Mouse (Mus musculus) left cerebral cortex, postnatal 25 days (tissue): ENCODE measurements around the gene E2f3. TPM values are rescaled to one million over a fixed set of nuclear protein-coding genes. Genes with fewer than 3 reads are reported as not detected.

Experiments used
- DNase-seq, 2 experiments: peaks; one replicate each; pipeline ENCODE4 v3.0.0; 2022; ENCODE audit warnings: low spot score in 2 of 2, mixed read lengths in 1 of 2
- intact Hi-C: fragments of 180-260 bp; cut with DNase I; formaldehyde crosslinking; loops from one replicate; pipeline ENCODE4 v1.15.1; 2025
- total RNA-seq, 2 experiments: library from RNA; stranded (reverse); gene quantifications; 2 replicates each; pipeline ENCODE4 v1.2.3; 2021

Gene E2f3
- 10 to 100 TPM; 17.8 to 18.9 TPM for total RNA-seq

- intact Hi-C loops, result loop anchor here (1.0 to 10.0 kb wide), 4 partner anchors 27 to 269 kb away; no protein-coding TSS in a partner anchor
- DNase-seq, result peak; percentile 98 to 100
Measured at GRCm38 (mm10) chr13:29985855-29986755, at the start of gene E2f3. Gene E2f3, minus strand, starts transcription at chr13:29986063.

- intact Hi-C loops, result no loop called here
- no peak for DNase-seq
Measured at GRCm38 (mm10) chr13:30034540-30034939, 48.7 kb upstream of the E2f3 start.

- intact Hi-C loops, result no loop called here
- DNase-seq, result no peak
Measured at GRCm38 (mm10) chr13:30031684-30032335, 45.9 kb upstream of the E2f3 start.

- intact Hi-C loops, result no loop called here
- no peak for DNase-seq
Measured at GRCm38 (mm10) chr13:30027841-30028240, 42.0 kb upstream of the E2f3 start.

GRCm38 (mm10) chr13:30022487-30022886, 36.6 kb upstream of the E2f3 start:
- intact Hi-C loops, result no loop called here
- DNase-seq, result no peak

- no peak for DNase-seq
- intact Hi-C loops, result no loop called here
Measured at GRCm38 (mm10) chr13:30018573-30018972, 32.7 kb upstream of the E2f3 start.

GRCm38 (mm10) chr13:30017611-30018010, 31.7 kb upstream of the E2f3 start:
- DNase-seq, result no peak
- intact Hi-C loops, result no loop called here

GRCm38 (mm10) chr13:30014576-30014975, 28.7 kb upstream of the E2f3 start:
- intact Hi-C loops, result no loop called here
- peak in 1 of 2 experiments; percentile 70 for DNase-seq

GRCm38 (mm10) chr13:30012226-30012625, 26.4 kb upstream of the E2f3 start:
- intact Hi-C loops, result loop anchor here (2.0 kb wide), 1 partner anchor 27 kb away; no protein-coding TSS in a partner anchor
- DNase-seq, result peak; percentile 14 to 69

GRCm38 (mm10) chr13:30008738-30009137, 22.9 kb upstream of the E2f3 start:
- no peak for DNase-seq
- intact Hi-C loops, result no loop called here

- intact Hi-C loops, result no loop called here
Measured at GRCm38 (mm10) chr13:30005422-30005821, 19.6 kb upstream of the E2f3 start.

GRCm38 (mm10) chr13:30004849-30005248, 19.0 kb upstream of the E2f3 start:
- DNase-seq, result no peak
- intact Hi-C loops, result no loop called here

More at GRCm38 (mm10) chr13:30005422-30005821, 19.6 kb upstream of the E2f3 start:
- DNase-seq, result no peak

GRCm38 (mm10) chr13:30003169-30003568, 17.3 kb upstream of the E2f3 start:
- intact Hi-C loops, result no loop called here
- DNase-seq, result peak; percentile 10 to 27

GRCm38 (mm10) chr13:30001041-30001440, 15.2 kb upstream of the E2f3 start:
- intact Hi-C loops, result no loop called here
- no peak for DNase-seq

- intact Hi-C loops, result loop anchor here (10.0 kb wide), 1 partner anchor 267 kb away; no protein-coding TSS in a partner anchor
- no peak for DNase-seq
Measured at GRCm38 (mm10) chr13:29987956-29988355, 2.1 kb upstream of the E2f3 start.

- intact Hi-C loops, result loop anchor here (10.0 kb wide), 1 partner anchor 268 kb away; no protein-coding TSS in a partner anchor
- no peak for DNase-seq
Measured at GRCm38 (mm10) chr13:29986756-29987120, 875 bp upstream of the E2f3 start.

GRCm38 (mm10) chr13:29985101-29985854, 585 bp downstream of the E2f3 start:
- peak; percentile 31 to 36 for DNase-seq
- intact Hi-C loops, result loop anchor here (1.0 to 10.0 kb wide), 4 partner anchors 28 to 270 kb away; no protein-coding TSS in a partner anchor

- DNase-seq, result peak; percentile 74
- intact Hi-C loops, result loop anchor here (1.0 to 10.0 kb wide), 6 partner anchors 28 to 1032 kb away; partner anchors contain the start of genes Cdkal1 and Sox4
Measured at GRCm38 (mm10) chr13:29984286-29985100, 1.4 kb downstream of the E2f3 start.
